Mouse (Mus musculus) heart, embryonic 13.5 days (tissue): Measurements from ENCODE around the gene Uba6. TPM values are rescaled to one million over a fixed set of nuclear protein-coding genes. Genes with fewer than 3 reads are reported as not detected.

Experiments used
- ATAC-seq: fragments of 200-750 bp; cut with Nextera tagmentation; 2 replicates; pipeline ENCODE4 v1.8.0; 2017; ENCODE audit warnings: moderate TSS enrichment; ENCODE audit not compliant: insufficient number of reproducible peaks, low FRiP score, low TSS enrichment; ENCODE audit errors: extremely low read depth
- H3K27ac ChIP-seq: fragments of 300-500 bp; sonication (generic); replicated peaks from 2 replicates; pipeline ENCODE4 v1.5.1; 2015; ENCODE audit warnings: moderate library complexity, mild to moderate bottlenecking, inconsistent platforms
- H3K27me3 ChIP-seq: fragments of 300-500 bp; sonication (generic); replicated peaks from 2 replicates; pipeline ENCODE4 v1.6.1; 2015; ENCODE audit warnings: mild to moderate bottlenecking, inconsistent platforms
- H3K36me3 ChIP-seq: fragments of 300-500 bp; sonication (generic); 2 replicates; pipeline ENCODE4 v1.6.1; 2015; ENCODE audit warnings: mild to moderate bottlenecking, inconsistent platforms
- H3K4me1 ChIP-seq: fragments of 300-500 bp; sonication (generic); 2 replicates; pipeline ENCODE4 v1.6.1; 2015; ENCODE audit warnings: inconsistent platforms
- H3K4me2 ChIP-seq: fragments of 300-500 bp; sonication (generic); 2 replicates; pipeline ENCODE4 v1.6.1; 2015; ENCODE audit warnings: inconsistent platforms, mild to moderate bottlenecking, moderate library complexity
- H3K4me3 ChIP-seq: fragments of 300-500 bp; sonication (generic); 2 replicates; pipeline ENCODE4 v1.5.1; 2015; ENCODE audit warnings: moderate library complexity, mild to moderate bottlenecking, inconsistent platforms
- H3K9ac ChIP-seq: fragments of 300-500 bp; sonication (generic); 2 replicates; pipeline ENCODE4 v1.6.1; 2015; ENCODE audit warnings: inconsistent platforms, mild to moderate bottlenecking, moderate library complexity
- H3K9me3 ChIP-seq: fragments of 300-500 bp; sonication (generic); 2 replicates; pipeline ENCODE4 v1.6.1; 2016; ENCODE audit warnings: inconsistent platforms
- WGBS: fragments of 180-500 bp; shearing (Covaris S2); methylation state at CpG from one replicate; pipeline ENCODE4 v1.1.7; 2015; ENCODE audit warnings: mixed read lengths; 5-methylcytosine and 5-hydroxymethylcytosine counted together
- polyA plus RNA-seq: library from polyadenylated mRNA; unstranded; fragments of >200 nt; fragmentation: Nextera tagmentation; extraction: Ambion mirVana; gene quantifications from 2 replicates; pipeline ENCODE4 v1.2.1, GENCODE M21; 2015

Gene Uba6
- polyA plus RNA-seq, 1 experiment from 2014 or later: 7.5 TPM

DNA sequence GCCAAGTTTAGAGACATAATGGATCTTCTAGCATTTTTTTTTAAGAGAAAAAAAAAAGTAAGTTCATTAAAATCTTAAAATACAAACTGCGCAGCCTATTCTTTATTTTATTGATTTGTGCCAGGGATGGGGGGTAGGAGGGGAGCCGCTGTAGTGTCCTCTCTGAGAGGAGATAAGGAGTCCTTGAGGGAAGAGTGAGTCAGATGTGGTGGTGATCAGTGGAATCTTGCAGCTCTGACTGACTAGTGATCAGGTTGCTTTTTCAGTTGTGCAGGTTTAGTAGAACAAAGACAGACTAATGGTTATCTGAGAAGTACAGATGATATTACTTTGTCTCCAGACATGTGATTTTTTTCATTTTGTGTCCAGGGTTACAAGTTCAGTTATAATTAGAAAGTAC, 59.6 kb downstream of the Uba6 start:
- 41% methylated on average over 2 of the region's 2 CpGs for WGBS
- ATAC-seq: no peak
- Histone ChIP-seq H3K36me3 (peaks cover 27% of the 10 kb centered on the region), H3K9ac (no peak overlapping the region), H3K4me2 (0 out of 2 replicates have a peak overlapping the region, but pooled peaks have one; percentile 18), H3K4me3 (no peak overlapping the region), H3K27me3 (no peaks in the 10 kb centered on the region), H3K4me1 (peaks cover 12% of the 10 kb centered on the region), H3K9me3 (no peaks in the 10 kb centered on the region), H3K27ac (0 out of 2 replicates have a peak overlapping the region, but pooled peaks have one; percentile 56)

DNA sequence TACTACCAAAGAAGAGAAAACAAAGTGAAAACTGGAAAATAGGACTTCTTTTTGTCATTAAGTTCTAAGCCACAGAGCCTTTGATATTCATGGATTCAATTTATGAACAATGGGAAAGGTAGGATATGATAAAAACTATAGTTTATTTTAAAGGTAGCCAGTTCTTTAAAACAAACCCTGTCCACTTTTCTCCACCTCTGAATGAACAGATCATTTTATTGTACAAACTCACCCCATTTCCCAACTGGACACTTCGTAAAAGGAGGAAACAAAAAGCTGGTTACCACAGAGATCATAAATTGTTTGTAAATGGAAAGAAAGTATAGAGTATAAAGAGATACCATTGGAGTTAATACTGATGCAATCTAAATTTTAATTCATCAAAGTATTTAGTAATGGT, 61.5 kb downstream of the Uba6 start:
- ATAC-seq: no peak
- H3K9ac ChIP-seq: no peak overlapping the region
- H3K9me3 ChIP-seq: no peaks in the 10 kb centered on the region
- peaks cover 12% of the 10 kb centered on the region for H3K4me1 ChIP-seq
- no peak overlapping the region for H3K4me3 ChIP-seq
- no peak overlapping the region for H3K27ac ChIP-seq
- no peaks in the 10 kb centered on the region for H3K27me3 ChIP-seq
- WGBS: 86% methylated on average over 1 of the region's 1 CpGs
- H3K36me3 ChIP-seq: peaks cover 35% of the 10 kb centered on the region
- no peak overlapping the region for H3K4me2 ChIP-seq

DNA sequence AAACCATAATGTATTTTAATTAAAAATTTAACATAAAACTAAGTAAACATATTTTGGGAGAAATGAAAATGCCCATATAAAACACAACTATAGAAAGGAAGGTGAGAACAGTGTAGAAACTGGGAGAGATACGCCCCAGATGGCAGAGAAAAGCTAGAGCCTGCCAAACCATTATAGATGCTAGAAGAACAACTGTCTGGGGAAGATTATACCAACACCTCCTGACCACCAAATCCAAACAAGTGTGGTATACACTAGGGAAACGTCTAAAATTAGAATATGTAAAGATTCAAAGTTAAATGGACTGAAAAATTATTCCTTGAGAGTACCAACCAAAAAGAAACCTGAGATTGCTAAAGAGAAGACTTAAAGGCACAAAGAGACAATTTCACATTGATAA, 66.0 kb downstream of the Uba6 start:
- WGBS: 81% methylated on average over 2 of the region's 2 CpGs
- no peaks in the 10 kb centered on the region for H3K4me1 ChIP-seq
- no peak overlapping the region for H3K27ac ChIP-seq
- ATAC-seq: no peak
- no peak overlapping the region for H3K4me3 ChIP-seq
- peaks cover 32% of the 10 kb centered on the region for H3K36me3 ChIP-seq
- H3K4me2 ChIP-seq: no peak overlapping the region
- no peak overlapping the region for H3K9ac ChIP-seq
- H3K9me3 ChIP-seq: no peaks in the 10 kb centered on the region
- H3K27me3 ChIP-seq: no peaks in the 10 kb centered on the region

DNA sequence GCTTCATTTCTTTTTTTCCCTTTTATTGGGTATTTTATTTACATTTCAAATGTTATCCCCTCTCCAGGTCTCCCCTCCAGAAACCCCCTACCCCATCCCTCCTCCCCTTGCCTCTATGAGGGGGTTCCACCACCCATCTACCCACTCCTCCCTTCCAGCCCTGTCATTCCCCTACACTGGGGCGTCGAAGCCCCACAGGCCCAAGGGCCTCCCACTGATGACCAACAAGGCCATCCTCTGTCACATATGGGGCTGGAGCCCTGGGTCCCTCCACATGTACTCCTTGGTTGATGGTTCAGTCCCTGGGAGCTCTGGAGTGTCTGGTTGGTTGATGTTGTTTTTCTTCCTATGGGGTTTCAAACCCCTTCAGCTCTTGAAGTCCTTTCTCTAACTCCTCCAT, 70.4 kb downstream of the Uba6 start:
- Histone ChIP-seq H3K4me3 (no peak overlapping the region), H3K4me1 (0 out of 2 replicates have a peak, but pooled peaks cover 4% of the 10 kb centered on the region), H3K9me3 (no peaks in the 10 kb centered on the region), H3K36me3 (peaks cover 11% of the 10 kb centered on the region), H3K4me2 (no peak overlapping the region), H3K9ac (no peak overlapping the region), H3K27me3 (no peaks in the 10 kb centered on the region), H3K27ac (no peak overlapping the region)
- WGBS: 88% methylated on average over 2 of the region's 2 CpGs
- no peak for ATAC-seq

DNA sequence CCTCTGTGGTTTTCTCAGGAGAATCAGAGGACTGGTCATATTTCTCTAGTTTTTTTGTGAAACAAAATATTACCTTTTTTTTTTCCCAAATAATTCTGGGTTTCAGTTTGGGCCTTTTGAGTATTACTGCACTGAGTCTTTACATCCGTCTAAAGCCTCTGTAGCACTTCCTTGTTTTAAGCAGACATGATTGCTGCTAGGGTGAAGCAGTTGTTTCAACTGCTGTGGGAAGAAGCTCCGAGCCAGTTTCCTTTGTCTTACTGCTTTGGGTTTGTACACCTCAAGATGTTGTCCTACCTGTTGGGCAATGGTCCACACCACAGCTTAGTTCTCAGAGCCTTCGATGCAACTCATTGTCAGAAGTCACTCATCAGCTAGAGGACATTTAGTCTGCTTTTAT, 72.0 kb downstream of the Uba6 start:
- 69% methylated on average over 3 of the region's 3 CpGs for WGBS
- Histone ChIP-seq H3K4me3 (no peak overlapping the region), H3K4me1 (0 out of 2 replicates have a peak, but pooled peaks cover 4% of the 10 kb centered on the region), H3K27me3 (no peaks in the 10 kb centered on the region), H3K27ac (no peak overlapping the region), H3K4me2 (no peak overlapping the region), H3K9ac (no peak overlapping the region), H3K9me3 (no peaks in the 10 kb centered on the region), H3K36me3 (peaks cover 3% of the 10 kb centered on the region; the same call in 1 of the 2 replicates)
- no peak for ATAC-seq

DNA sequence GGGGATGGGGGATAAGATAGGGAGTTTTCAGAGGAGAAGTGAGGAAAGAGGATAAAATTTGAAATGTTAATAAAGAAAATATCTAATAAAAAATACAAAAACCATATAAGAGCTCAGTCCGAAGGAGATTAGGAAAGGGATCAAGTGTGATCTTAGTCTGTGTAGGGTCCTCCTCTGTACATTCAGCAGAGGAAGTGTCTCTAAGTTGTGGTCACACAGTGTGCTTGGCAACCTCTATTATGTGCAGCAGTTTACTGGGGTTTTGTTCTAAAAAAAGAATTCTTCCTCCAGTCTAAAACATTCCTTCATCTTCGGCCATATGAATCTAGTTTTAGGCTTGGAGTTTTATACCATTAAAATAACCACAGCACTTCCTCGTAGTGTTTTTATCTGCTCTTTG, 73.6 kb downstream of the Uba6 start:
- H3K27ac ChIP-seq: no peak overlapping the region
- no peaks in the 10 kb centered on the region for H3K27me3 ChIP-seq
- H3K4me1 ChIP-seq: 0 out of 2 replicates have a peak, but pooled peaks cover 4% of the 10 kb centered on the region
- H3K4me3 ChIP-seq: no peak overlapping the region
- H3K4me2 ChIP-seq: no peak overlapping the region
- WGBS: 69% methylated on average over 3 of the region's 3 CpGs
- H3K36me3 ChIP-seq: no peaks in the 10 kb centered on the region
- no peaks in the 10 kb centered on the region for H3K9me3 ChIP-seq
- ATAC-seq: no peak
- no peak overlapping the region for H3K9ac ChIP-seq

DNA sequence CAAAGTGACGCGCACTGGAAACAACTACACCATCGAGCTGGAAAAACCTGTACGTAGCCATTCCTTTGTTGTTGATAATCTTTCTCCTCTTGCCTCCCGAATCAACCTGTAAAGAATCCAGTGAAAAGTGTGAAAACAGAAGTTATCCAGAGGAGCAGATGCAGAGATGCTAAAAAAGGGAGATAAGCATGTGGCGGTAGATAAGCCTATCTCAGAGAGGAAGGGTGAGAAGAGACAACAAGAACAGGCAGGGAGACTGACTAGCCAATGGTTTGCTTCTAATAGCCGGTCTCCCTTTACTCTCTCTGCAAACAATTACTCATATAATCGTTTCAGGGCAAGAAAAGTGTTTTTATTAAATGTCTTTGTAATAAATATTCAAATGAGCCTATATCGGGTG, 77.8 kb downstream of the Uba6 start:
- H3K9me3 ChIP-seq: no peaks in the 10 kb centered on the region
- no peaks in the 10 kb centered on the region for H3K4me1 ChIP-seq
- H3K36me3 ChIP-seq: no peaks in the 10 kb centered on the region
- WGBS: 37% methylated on average over 9 of the region's 9 CpGs
- no peak overlapping the region for H3K9ac ChIP-seq
- no peak overlapping the region for H3K4me2 ChIP-seq
- H3K27ac ChIP-seq: no peak overlapping the region
- H3K4me3 ChIP-seq: no peak overlapping the region
- no peaks in the 10 kb centered on the region for H3K27me3 ChIP-seq
- no peak for ATAC-seq

DNA sequence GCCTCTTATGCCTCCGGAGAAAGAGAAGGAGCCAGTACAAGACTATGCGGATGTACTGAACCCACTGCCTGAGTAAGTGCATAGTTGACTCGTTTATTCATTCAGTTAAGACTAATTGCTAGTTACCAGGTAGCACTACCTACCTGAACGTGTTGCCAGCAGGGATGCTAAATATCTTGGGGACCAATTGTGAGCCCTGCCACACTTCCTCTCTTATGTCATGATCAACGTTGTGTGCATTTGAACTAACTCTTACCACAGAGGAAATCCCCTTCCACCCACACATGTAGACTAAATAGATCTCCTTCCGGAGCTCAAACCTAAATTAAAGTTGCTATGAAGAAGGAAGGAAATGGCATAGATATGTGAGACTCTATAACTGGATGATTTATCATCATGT, 85.9 kb downstream of the Uba6 start:
- WGBS: 72% methylated on average over 6 of the region's 6 CpGs
- Histone ChIP-seq H3K4me3 (no peak overlapping the region), H3K9ac (no peak overlapping the region), H3K36me3 (no peaks in the 10 kb centered on the region), H3K4me1 (no peaks in the 10 kb centered on the region), H3K27me3 (no peaks in the 10 kb centered on the region), H3K27ac (no peak overlapping the region), H3K9me3 (no peaks in the 10 kb centered on the region), H3K4me2 (no peak overlapping the region)
- no peak for ATAC-seq

DNA sequence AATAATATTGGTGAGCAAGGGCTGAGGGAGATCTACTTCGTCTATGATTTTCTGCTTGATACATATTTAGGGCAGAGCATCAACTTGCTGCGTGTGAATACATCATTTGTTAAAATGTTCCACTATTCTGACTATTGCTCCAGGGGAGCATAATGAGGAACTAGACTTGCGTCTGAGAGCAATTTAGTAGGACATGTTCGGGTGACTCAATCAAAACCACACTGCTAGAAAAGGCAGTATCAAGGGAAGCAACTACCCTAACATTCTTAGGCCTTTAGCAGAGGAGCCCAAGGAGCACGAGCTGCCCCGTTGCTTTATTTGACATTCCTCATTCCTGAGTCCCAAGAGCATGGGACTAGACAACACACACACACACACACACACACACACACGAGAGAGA, 87.6 kb downstream of the Uba6 start:
- 83% methylated on average over 7 of the region's 7 CpGs for WGBS

DNA sequence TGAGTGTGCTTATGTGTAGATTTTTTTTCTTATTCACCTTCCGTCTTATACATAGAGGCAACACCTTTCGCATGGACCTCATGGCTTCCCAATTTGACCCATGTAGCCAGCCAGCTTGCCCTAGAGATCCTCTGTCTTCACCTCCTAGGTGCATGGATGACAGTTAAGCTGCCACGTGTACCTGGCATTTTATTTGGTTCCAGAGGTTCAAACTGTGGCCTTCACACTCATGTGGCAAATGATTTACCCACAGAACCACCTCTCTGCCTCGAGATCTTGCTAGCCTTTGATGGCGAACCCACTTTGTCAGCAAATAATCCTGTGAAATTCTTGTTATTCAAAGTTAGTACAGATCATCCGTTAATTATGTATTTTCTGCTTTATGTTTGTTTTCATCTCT, 88.6 kb downstream of the Uba6 start:
- Histone ChIP-seq H3K9ac (no peak overlapping the region), H3K4me2 (no peak overlapping the region), H3K27me3 (no peaks in the 10 kb centered on the region), H3K9me3 (no peaks in the 10 kb centered on the region), H3K36me3 (no peaks in the 10 kb centered on the region), H3K4me1 (no peaks in the 10 kb centered on the region), H3K4me3 (no peak overlapping the region), H3K27ac (no peak overlapping the region)
- WGBS: 73% methylated on average over 6 of the region's 6 CpGs
- ATAC-seq: no peak

More for the DNA sequence above, 87.6 kb downstream of the Uba6 start:
- H3K27ac ChIP-seq: no peak overlapping the region
- no peak for ATAC-seq
- no peak overlapping the region for H3K4me3 ChIP-seq
- no peak overlapping the region for H3K9ac ChIP-seq
- no peaks in the 10 kb centered on the region for H3K36me3 ChIP-seq
- no peak overlapping the region for H3K4me2 ChIP-seq
- H3K27me3 ChIP-seq: no peaks in the 10 kb centered on the region
- H3K4me1 ChIP-seq: no peaks in the 10 kb centered on the region
- H3K9me3 ChIP-seq: no peaks in the 10 kb centered on the region

DNA sequence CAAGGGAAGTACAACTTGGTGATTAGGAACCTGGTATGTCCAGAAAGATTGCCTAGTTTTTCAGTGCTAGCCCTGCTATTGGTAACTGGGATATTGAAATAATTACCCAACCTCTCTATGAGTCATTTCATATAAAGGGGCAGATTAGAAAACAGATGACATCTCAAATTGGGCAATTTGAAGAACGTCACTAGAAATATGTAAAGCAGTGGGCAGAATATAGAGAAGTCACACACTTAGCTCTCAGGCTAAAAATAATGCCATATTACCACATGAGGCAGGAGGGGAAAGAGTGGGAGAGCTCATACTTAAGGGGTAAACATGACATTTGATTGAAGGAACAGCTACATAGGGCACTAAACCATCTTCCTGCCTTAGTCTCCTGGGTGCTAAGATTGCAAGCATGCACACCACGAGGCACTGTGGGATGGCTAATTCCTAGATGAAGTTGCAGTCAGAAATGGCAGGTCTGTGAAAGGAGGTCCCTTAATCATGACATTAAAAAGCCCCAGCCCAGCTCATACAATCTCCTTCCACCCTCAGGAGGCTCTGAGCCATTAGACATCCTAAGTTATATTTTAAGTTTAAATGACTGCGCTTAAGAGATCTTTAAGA, 93.8 kb downstream of the Uba6 start:
- Histone ChIP-seq H3K4me3 (no peak overlapping the region), H3K36me3 (no peaks in the 10 kb centered on the region), H3K27me3 (no peaks in the 10 kb centered on the region), H3K9ac (no peak overlapping the region), H3K4me1 (no peaks in the 10 kb centered on the region), H3K9me3 (no peaks in the 10 kb centered on the region), H3K4me2 (no peak overlapping the region), H3K27ac (no peak overlapping the region)
- 75% methylated on average over 3 of the region's 3 CpGs for WGBS
- no peak for ATAC-seq

DNA sequence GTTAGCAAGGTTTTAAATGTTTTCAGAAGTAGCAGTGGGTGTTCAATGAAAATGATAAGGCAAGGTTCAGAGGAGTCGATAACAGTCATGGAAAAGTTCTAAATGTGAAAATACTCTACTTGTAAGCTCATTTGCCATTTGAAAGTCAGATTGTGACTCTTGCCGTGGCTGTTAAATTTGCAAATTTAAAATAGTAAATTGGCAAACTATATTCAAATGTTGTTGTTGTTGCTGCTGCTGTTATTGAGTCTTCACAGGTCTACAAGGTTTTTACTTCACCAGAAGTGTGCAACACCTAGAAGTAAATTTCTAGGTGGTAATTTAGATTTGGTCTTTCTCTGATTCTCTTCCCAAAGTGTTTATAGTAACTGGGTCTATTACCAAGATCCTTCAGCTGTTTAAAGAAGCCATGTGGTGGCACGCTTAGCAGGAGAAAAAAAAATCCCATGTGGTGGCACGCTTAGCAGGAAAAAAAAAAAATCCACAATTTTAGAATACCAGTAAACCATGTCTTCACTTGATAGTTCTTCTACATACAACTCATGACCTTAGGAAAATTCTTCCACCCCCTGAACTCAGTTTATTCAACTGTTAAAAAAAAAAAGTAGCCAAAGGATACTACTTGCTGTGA, 99.7 kb downstream of the Uba6 start:
- ATAC-seq: no peak
- Histone ChIP-seq H3K4me1 (no peaks in the 10 kb centered on the region), H3K36me3 (no peaks in the 10 kb centered on the region), H3K27ac (no peak overlapping the region), H3K4me3 (no peak overlapping the region), H3K9me3 (no peaks in the 10 kb centered on the region), H3K4me2 (no peak overlapping the region), H3K27me3 (no peaks in the 10 kb centered on the region), H3K9ac (no peak overlapping the region)
- 81% methylated on average over 4 of the region's 4 CpGs for WGBS
